Mouse (Mus musculus) liver, embryonic 15.5 days (tissue): ENCODE measurements around the gene Ccdc12. TPM values are rescaled to one million over a fixed set of nuclear protein-coding genes. Genes with fewer than 3 reads are reported as not detected.

ENCODE experiments used
- ATAC-seq: fragments of 200-750 bp; cut with Nextera tagmentation; 2 replicates; pipeline ENCODE4 v1.8.0; 2017; ENCODE audit warnings: moderate number of reproducible peaks, mild to moderate bottlenecking, moderate library complexity; ENCODE audit not compliant: insufficient read depth
- H3K27ac ChIP-seq: fragments of 300-500 bp; sonication (generic); replicated peaks from 2 replicates; pipeline ENCODE4 v1.5.1; 2015; ENCODE audit warnings: mild to moderate bottlenecking, inconsistent platforms
- H3K27me3 ChIP-seq: fragments of 300-500 bp; sonication (generic); 2 replicates; pipeline ENCODE4 v1.6.1; 2015; ENCODE audit warnings: mild to moderate bottlenecking, inconsistent platforms
- H3K36me3 ChIP-seq: fragments of 300-500 bp; sonication (generic); replicated peaks from 2 replicates; pipeline ENCODE4 v1.6.1; 2015; ENCODE audit warnings: moderate library complexity, mild to moderate bottlenecking, inconsistent platforms
- H3K4me1 ChIP-seq: fragments of 300-500 bp; sonication (generic); replicated peaks from 2 replicates; pipeline ENCODE4 v1.6.1; 2015; ENCODE audit warnings: inconsistent platforms
- H3K4me2 ChIP-seq: fragments of 300-500 bp; sonication (generic); 2 replicates; pipeline ENCODE4 v1.6.1; 2015; ENCODE audit warnings: moderate library complexity, mild to moderate bottlenecking, inconsistent platforms
- H3K4me3 ChIP-seq: fragments of 300-500 bp; sonication (generic); replicated peaks from 2 replicates; pipeline ENCODE4 v1.5.1; 2015; ENCODE audit warnings: mild to moderate bottlenecking, inconsistent platforms
- H3K9ac ChIP-seq: fragments of 300-500 bp; sonication (generic); 2 replicates; pipeline ENCODE4 v1.6.1; 2015; ENCODE audit warnings: moderate library complexity, mild to moderate bottlenecking, inconsistent platforms
- H3K9me3 ChIP-seq: fragments of 300-500 bp; sonication (generic); replicated peaks from 2 replicates; pipeline ENCODE4 v1.6.1; 2016; ENCODE audit warnings: inconsistent platforms
- WGBS: fragments of 180-500 bp; shearing (Covaris S2); methylation state at CpG from one replicate; pipeline ENCODE4 v1.1.7; 2015; ENCODE audit warnings: mixed read lengths; ENCODE audit not compliant: insufficient replicate concordance; 5-methylcytosine and 5-hydroxymethylcytosine counted together
- polyA plus RNA-seq: library from polyadenylated mRNA; unstranded; fragments of >200 nt; fragmentation: Nextera tagmentation; extraction: Ambion mirVana; gene quantifications from 2 replicates; pipeline ENCODE4 v1.2.1, GENCODE M21; 2015

Gene Ccdc12
- polyA plus RNA-seq, 1 experiment from 2014 or later, result 60.9 TPM

DNA sequence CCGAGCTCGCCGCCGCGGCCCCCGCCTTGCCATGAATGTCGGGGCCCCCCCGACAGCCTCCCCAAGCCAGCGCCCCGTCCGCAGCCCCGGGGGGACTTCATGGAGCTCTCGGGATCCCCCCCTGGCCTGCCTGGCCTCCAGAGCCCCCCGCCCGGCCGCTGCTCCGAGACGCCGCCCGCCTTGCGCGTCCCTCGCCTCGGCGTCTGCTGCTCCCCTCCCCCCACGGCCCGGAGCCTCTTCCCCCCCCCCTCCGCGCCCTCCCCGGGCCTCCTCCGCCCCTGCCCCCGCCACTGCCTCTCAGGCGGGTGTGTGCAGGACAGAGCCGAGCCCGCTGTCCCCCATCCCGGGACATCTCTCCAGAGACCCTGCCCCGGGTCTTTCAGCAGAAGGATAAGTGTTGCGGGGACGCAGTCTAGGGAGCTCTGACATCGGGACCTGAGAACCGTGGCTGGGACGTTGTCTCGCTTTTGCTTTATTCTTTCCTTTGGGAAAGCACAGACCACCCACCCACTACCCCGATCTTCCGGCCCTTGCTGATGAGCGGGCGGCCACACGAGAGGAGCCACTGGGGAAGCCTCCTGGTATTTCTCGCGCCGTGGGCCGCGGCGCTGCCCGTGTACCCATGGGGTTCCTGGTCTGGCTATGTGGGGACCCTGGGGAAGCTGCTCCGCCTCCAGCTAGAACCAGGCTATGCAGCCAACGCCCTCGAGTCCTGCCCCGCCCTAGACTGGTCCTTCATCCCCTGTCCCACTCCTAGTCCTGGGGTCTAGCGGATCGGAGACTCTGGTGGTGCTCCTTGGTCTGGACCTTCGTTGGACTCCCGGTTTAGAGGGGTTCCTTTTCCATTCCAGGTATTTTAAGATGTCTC lies 87.4 kb downstream of the Ccdc12 start:
- Histone ChIP-seq H3K9ac (no peak overlapping the region), H3K27ac (no peak overlapping the region)
- ATAC-seq, result no peak

DNA sequence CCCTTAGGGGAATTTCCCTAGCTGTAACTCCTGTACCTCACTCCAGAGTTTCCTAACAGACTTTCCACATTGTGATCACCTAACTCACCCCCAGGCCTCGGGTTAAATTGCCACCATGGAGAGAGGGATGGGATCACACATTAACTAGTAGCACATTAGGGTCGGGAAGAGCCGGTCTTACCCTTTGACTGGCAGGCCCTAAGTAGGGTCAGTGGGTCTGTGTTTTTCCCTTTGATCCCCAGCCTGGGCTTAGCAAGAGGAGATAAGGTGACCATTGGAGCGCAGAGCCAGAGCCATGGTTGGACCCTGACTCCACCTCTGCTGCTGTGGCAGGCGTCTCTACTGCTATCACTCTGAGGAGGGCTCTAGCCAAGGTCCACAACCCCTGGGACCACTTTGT lies 89.4 kb downstream of the Ccdc12 start:
- Histone ChIP-seq H3K4me2 (no peak overlapping the region), H3K9me3 (no peaks in the 10 kb centered on the region), H3K4me1 (peaks cover 10% of the 10 kb centered on the region), H3K27me3 (peaks cover 69% of the 10 kb centered on the region), H3K27ac (no peak overlapping the region), H3K4me3 (no peak overlapping the region), H3K36me3 (no peaks in the 10 kb centered on the region), H3K9ac (no peak overlapping the region)
- peak; percentile 36; the same call in 1 of the 2 replicates for ATAC-seq
- WGBS, result 38% methylated on average over 5 of the region's 5 CpGs

More for the DNA sequence above, 87.4 kb downstream of the Ccdc12 start:
- 4% methylated on average over 60 of the region's 63 CpGs for whole genome bisulfite sequencing
- no peaks in the 10 kb centered on the region for H3K9me3 ChIP-seq
- H3K27me3 ChIP-seq, result peaks cover 80% of the 10 kb centered on the region
- no peaks in the 10 kb centered on the region for H3K36me3 ChIP-seq
- H3K4me3 ChIP-seq, result peak overlapping the region; percentile 52
- H3K4me1 ChIP-seq, result peaks cover 8% of the 10 kb centered on the region
- peak overlapping the region; percentile 68 for H3K4me2 ChIP-seq

DNA sequence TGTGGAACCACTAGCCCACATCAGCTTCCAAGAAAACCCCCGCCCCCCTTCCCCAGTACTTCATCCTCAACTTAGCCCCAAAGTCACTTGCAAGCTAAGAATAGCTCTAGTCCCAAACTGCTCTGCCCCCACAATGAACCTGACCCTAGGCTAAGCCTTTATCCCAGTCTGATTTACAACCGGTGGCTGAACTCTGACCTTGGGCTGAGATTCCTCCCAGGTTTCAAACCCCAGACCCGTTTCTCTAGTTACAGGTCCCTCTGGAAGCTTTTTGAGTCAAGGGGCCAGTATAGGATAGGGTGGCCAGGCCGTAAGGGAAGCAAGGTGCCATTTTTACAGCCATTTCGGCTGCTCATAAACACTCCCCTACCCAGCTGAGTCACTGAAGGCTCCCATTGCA lies 89.9 kb downstream of the Ccdc12 start:
- ATAC-seq, result no peak
- Histone ChIP-seq H3K9ac (no peak overlapping the region), H3K9me3 (no peaks in the 10 kb centered on the region), H3K4me1 (peaks cover 13% of the 10 kb centered on the region), H3K4me2 (no peak overlapping the region), H3K36me3 (no peaks in the 10 kb centered on the region), H3K27ac (no peak overlapping the region), H3K4me3 (no peak overlapping the region), H3K27me3 (peaks cover 64% of the 10 kb centered on the region)
- WGBS, result 43% methylated on average over 5 of the region's 5 CpGs

DNA sequence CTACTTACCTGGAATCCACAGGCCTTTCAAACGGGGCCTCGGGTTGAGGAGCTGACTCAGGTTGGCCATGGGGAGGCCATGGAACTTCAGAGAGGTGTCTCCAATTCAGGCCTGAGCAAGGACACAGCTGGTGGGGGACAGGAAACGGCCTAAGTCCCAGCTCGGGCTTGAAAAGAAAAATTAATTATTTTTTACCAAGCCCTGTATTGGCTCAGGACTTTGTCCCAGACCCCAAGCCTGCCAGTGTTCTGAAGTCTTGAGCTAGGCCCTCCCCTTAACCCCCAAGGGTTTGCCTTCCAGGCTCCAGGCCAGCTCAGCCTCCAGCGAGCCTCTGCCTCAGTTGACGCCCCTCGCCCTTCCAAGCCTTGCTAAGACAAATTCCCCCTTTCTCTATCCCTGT lies 90.7 kb downstream of the Ccdc12 start, which contains the start of gene Pth1r:
Gene Pth1r (minus strand): TSS at position 185 of the 400 bp plus-strand sequence.
- Histone ChIP-seq H3K27ac (no peak within 1 kb of the TSS), H3K9me3 (no peaks in the 10 kb centered on the region), H3K4me3 (no peak within 1 kb of the TSS), H3K4me2 (no peak within 1 kb of the TSS), H3K36me3 (no peaks in the 10 kb centered on the region), H3K9ac (no peak within 1 kb of the TSS), H3K4me1 (peaks cover 13% of the 10 kb centered on the region), H3K27me3 (peaks cover 57% of the 10 kb centered on the region)
- ATAC-seq, result no peak
- WGBS, result 64% methylated on average over 7 of the region's 7 CpGs

DNA sequence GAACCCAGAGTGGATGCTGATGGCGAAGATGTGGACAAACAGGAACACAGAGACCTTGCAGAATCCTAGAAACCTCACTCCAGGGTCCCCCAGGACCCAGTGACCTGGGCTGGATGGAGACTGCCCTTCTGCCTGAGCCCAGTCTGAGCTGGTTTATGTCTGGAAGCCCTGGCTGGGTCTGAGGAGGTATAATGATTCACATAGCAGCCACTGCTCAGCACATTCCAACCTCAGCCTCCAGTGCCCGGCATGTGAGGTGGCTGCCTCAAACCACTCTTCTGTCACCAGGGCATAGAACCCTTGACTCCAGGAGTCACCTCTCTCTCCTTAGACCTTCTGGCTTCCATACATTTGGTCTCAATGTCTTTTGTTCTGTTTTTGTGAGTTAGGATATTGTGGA lies 92.1 kb downstream of the Ccdc12 start:
- H3K27ac ChIP-seq, result no peak overlapping the region
- 47% methylated on average over 2 of the region's 2 CpGs for WGBS
- H3K9me3 ChIP-seq, result no peaks in the 10 kb centered on the region
- peaks cover 8% of the 10 kb centered on the region for H3K4me1 ChIP-seq
- ATAC-seq, result no peak
- H3K4me3 ChIP-seq, result no peak overlapping the region
- no peak overlapping the region for H3K9ac ChIP-seq
- no peaks in the 10 kb centered on the region for H3K36me3 ChIP-seq
- H3K4me2 ChIP-seq, result no peak overlapping the region
- H3K27me3 ChIP-seq, result peaks cover 42% of the 10 kb centered on the region

DNA sequence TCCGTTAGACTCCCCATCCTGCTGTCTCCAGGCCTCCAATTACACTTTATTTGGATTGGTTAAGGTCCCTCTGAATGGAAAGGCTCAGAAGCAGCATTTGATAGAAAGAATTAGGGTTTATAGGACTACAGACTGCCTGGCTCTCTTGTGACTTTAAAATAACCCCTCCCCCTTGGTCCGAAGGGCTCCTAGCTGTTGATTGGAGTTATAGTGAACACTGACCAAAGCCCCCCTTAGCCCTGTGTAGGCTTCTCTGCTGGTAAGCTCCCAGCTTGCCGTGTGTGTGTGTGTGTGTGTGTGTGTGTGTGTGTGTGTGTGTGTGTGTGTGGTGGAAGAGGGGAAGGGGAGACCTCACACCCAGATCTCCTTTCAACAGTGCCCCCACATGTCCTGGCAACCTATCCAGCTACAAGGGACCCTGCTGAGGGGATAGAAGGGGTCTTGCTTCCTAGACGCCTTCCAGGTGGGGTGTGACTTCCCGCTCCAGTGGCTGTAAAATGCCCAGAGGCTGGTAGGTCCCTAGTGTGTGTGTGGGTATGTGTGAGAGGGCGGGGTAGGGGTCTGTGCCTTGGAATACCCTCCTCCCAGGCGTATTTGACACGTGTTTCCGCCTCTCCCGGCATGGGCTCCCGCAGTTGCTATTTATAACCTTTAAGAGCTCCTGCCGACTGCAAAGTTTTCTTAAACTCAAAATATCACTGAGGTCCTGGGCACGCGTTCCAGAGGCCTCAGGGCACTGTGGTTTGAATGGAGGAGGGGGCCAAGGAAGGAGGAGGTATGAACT lies 94.3 kb downstream of the Ccdc12 start:
- Histone ChIP-seq H3K36me3 (no peaks in the 10 kb centered on the region), H3K4me2 (no peak overlapping the region), H3K27ac (no peak overlapping the region), H3K9ac (no peak overlapping the region), H3K27me3 (peaks cover 21% of the 10 kb centered on the region), H3K4me3 (no peak overlapping the region), H3K9me3 (no peaks in the 10 kb centered on the region), H3K4me1 (peaks cover 5% of the 10 kb centered on the region; the same call in 1 of the 2 replicates)
- ATAC-seq, result no peak
- 30% methylated on average over 14 of the region's 14 CpGs for WGBS

DNA sequence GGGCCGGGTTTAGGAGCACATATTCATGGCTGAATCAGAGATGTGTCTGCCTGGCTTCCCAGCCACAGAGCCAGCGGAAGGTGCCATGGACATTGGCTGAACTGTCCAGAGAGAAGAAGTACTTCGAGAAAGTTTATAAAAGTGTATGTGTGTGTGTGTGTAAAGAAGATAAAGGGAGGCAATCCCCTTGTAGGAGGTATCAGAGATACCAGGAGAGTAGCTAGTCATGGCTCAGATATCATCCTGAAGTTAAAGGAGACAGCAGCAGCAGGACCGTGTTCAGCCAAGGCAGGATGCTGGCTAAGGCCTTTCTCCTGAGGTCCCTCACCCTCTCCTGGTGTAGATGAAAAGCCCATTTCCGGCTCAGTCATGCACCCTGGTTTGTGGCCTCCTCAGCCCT lies 95.1 kb downstream of the Ccdc12 start:
- no peak overlapping the region for H3K27ac ChIP-seq
- H3K27me3 ChIP-seq, result peaks cover 13% of the 10 kb centered on the region
- H3K4me2 ChIP-seq, result no peak overlapping the region
- 32% methylated on average over 5 of the region's 5 CpGs for WGBS
- H3K9me3 ChIP-seq, result no peaks in the 10 kb centered on the region
- H3K36me3 ChIP-seq, result no peaks in the 10 kb centered on the region
- H3K4me3 ChIP-seq, result no peak overlapping the region
- H3K4me1 ChIP-seq, result peaks cover 5% of the 10 kb centered on the region; the same call in 1 of the 2 replicates
- no peak overlapping the region for H3K9ac ChIP-seq
- ATAC-seq, result no peak

DNA sequence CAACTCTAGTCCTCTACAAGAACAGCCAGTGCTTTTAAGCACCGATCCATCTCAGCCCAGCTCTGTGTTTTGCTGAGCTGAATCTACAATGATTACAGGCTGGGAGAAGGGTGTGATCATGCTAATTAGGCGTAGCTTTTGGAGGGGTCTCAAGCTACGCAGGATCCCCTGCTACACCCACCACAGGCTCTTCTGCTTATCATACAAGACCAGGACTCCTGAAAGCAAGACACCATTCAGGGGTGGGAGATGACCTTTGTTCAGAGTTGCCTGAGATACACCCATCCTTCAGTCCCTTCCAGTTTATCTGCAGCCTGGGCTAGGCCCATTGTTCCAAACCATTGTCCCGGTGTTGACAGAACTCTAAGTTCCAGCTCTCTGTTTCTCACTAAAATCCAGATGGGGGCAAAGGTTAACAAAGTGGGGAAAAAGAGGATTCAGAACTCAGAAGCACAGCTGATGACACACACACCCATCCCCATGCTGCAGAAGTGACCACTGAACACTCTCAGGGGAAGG lies 96.7 kb downstream of the Ccdc12 start:
- Histone ChIP-seq H3K4me3 (no peak overlapping the region), H3K4me1 (peaks cover 5% of the 10 kb centered on the region; the same call in 1 of the 2 replicates), H3K27me3 (peaks cover 8% of the 10 kb centered on the region; the same call in 1 of the 2 replicates), H3K27ac (no peak overlapping the region), H3K36me3 (no peaks in the 10 kb centered on the region), H3K9ac (no peak overlapping the region), H3K9me3 (no peaks in the 10 kb centered on the region), H3K4me2 (no peak overlapping the region)
- ATAC-seq, result no peak
- WGBS, result 42% methylated on average over 4 of the region's 4 CpGs

DNA sequence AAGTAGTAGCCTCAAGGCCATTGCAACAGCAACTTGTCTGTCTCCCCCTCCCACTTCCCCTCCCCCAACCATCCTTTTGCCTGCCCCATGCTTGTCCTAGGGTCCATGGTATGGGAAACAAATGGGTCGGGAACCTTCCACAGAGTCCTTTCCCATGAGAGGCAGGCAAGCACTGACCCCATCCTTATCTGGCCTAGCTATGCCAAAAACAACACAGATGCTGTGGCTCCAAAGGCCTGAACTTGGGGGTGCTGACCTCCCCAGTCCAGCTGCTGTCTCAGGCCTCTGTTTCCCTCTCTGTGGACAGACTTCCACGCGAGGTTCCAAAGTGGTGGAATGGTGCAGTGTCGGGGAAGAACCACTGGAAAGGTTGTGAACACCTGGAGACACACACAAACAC lies 97.5 kb downstream of the Ccdc12 start:
- Histone ChIP-seq H3K36me3 (no peaks in the 10 kb centered on the region), H3K9ac (no peak overlapping the region), H3K4me3 (no peak overlapping the region), H3K27ac (no peak overlapping the region), H3K4me1 (peaks cover 5% of the 10 kb centered on the region; the same call in 1 of the 2 replicates), H3K9me3 (no peaks in the 10 kb centered on the region), H3K27me3 (peaks cover 8% of the 10 kb centered on the region; the same call in 1 of the 2 replicates), H3K4me2 (no peak overlapping the region)
- 75% methylated on average over 4 of the region's 4 CpGs for WGBS
- ATAC-seq, result no peak

DNA sequence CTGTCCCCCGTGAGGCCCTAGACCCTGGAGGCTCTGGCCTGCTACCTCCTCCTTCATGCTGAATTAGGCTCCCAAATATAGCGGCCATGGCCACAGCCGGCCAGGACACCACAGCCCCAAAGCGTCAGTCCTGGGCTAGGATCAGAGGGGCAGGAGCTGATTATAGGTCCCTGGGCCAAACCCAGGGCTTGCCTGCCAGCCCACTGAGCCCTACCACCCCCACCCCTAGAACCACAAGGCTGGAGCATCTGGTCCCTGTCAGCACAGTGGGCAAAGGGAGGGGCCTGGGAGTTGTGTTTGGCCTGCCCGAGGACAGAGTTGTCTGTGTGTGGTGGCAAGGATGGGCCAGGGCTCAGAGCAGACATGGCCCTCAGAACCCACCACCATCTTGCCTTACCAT lies 101.5 kb downstream of the Ccdc12 start:
- no peak for ATAC-seq
- no peaks in the 10 kb centered on the region for H3K9me3 ChIP-seq

DNA sequence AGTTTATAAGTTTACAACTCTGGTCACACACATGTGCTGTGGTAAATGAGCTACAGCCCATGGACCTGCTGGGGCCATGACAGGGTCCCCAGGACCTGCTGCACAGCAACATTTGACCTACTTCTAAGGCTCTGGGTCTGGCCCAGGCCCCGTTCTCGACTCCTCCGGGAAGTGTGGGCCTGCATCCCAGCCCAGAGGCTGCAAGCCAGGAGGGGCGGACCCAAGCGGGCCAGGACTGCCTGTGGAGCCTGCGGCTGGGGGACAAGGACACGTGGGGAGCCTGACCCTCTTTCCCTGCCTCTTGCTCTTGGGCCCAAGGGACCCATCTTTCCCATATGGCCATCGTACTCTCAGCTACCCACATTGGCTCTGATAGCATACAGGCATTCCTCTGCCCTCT lies 102.3 kb downstream of the Ccdc12 start:
- no peak for ATAC-seq
- H3K36me3 ChIP-seq, result no peaks in the 10 kb centered on the region

More for the DNA sequence above, 101.5 kb downstream of the Ccdc12 start:
- Histone ChIP-seq H3K4me3 (no peak overlapping the region), H3K9ac (no peak overlapping the region), H3K27me3 (no peaks in the 10 kb centered on the region), H3K4me2 (no peak overlapping the region), H3K27ac (no peak overlapping the region), H3K4me1 (no peaks in the 10 kb centered on the region), H3K36me3 (no peaks in the 10 kb centered on the region)
- WGBS, result 70% methylated on average over 5 of the region's 5 CpGs

More for the DNA sequence above, 102.3 kb downstream of the Ccdc12 start:
- Histone ChIP-seq H3K27ac (no peak overlapping the region), H3K4me2 (no peak overlapping the region), H3K4me1 (no peaks in the 10 kb centered on the region), H3K9me3 (no peaks in the 10 kb centered on the region), H3K4me3 (no peak overlapping the region), H3K27me3 (peaks cover 1% of the 10 kb centered on the region; the same call in 1 of the 2 replicates), H3K9ac (no peak overlapping the region)
- 59% methylated on average over 8 of the region's 8 CpGs for WGBS
